Mouse (Mus musculus): ENCODE measurements at regions not wholly inside any gene's neighbourhood (a gene's known extent, or its start where the extent isn't known, plus 50 kb on each side); places are given as distances from the start of the nearest gene placed in this dataset.

- ATAC-seq (ENCODE audit: insufficient number of reproducible peaks, insufficient read depth, low FRiP score, low read depth): no peak
- H3K27me3 ChIP-seq (ENCODE audit: control insufficient read depth, insufficient read depth, low read length): no peaks in the 10 kb centered on the region
Measured at GRCm38 (mm10) chr7:95460889-95461288, 710.2 kb upstream of the Tenm4 start.

GRCm38 (mm10) chr7:95465506-95465905, 705.5 kb upstream of the Tenm4 start:
- no peak for ATAC-seq (ENCODE audit: insufficient number of reproducible peaks, insufficient read depth, low FRiP score, low read depth)
- Histone ChIP-seq H3K27me3 (ENCODE audit: control insufficient read depth, insufficient read depth, low read length) (no peaks in the 10 kb centered on the region), H3K4me1 (ENCODE audit: control insufficient read depth, insufficient read depth, low read length) (no peaks in the 10 kb centered on the region), H3K9ac (replicated peaks; ENCODE audit: low read depth, low read length) (no peak overlapping the region), H3K4me3 (ENCODE audit: low read depth, low read length) (no peak overlapping the region), H3K4me2 (replicated peaks; ENCODE audit: low read depth, low read length) (no peak overlapping the region), H3K27ac (ENCODE audit: low read length) (no peak overlapping the region), H3K36me3 (ENCODE audit: control insufficient read depth, insufficient read depth, low read length) (no peaks in the 10 kb centered on the region), H3K9me3 (ENCODE audit: control insufficient read depth, low read depth, low read length) (no peaks in the 10 kb centered on the region)
- WGBS: 87% methylated on average over 4 of the region's 4 CpGs

More at GRCm38 (mm10) chr7:95460889-95461288, 710.2 kb upstream of the Tenm4 start:
- Histone ChIP-seq H3K4me3 (ENCODE audit: low read depth, low read length) (no peak overlapping the region), H3K9me3 (ENCODE audit: control insufficient read depth, low read depth, low read length) (no peaks in the 10 kb centered on the region), H3K9ac (replicated peaks; ENCODE audit: low read depth, low read length) (no peak overlapping the region), H3K4me2 (replicated peaks; ENCODE audit: low read depth, low read length) (no peak overlapping the region), H3K36me3 (ENCODE audit: control insufficient read depth, insufficient read depth, low read length) (no peaks in the 10 kb centered on the region), H3K27ac (ENCODE audit: low read length) (no peak overlapping the region), H3K4me1 (ENCODE audit: control insufficient read depth, insufficient read depth, low read length) (no peaks in the 10 kb centered on the region)
- 86% methylated on average over 4 of the region's 4 CpGs for WGBS

- Histone ChIP-seq H3K27me3 (ENCODE audit: control insufficient read depth, insufficient read depth, low read length) (no peaks in the 10 kb centered on the region), H3K36me3 (ENCODE audit: control insufficient read depth, insufficient read depth, low read length) (no peaks in the 10 kb centered on the region), H3K4me3 (ENCODE audit: low read depth, low read length) (no peak overlapping the region), H3K9me3 (ENCODE audit: control insufficient read depth, low read depth, low read length) (no peaks in the 10 kb centered on the region), H3K9ac (replicated peaks; ENCODE audit: low read depth, low read length) (no peak overlapping the region), H3K27ac (ENCODE audit: low read length) (no peak overlapping the region), H3K4me1 (ENCODE audit: control insufficient read depth, insufficient read depth, low read length) (no peaks in the 10 kb centered on the region), H3K4me2 (replicated peaks; ENCODE audit: low read depth, low read length) (no peak overlapping the region)
- 35% methylated on average over 3 of the region's 3 CpGs for WGBS
- no peak for ATAC-seq (ENCODE audit: insufficient number of reproducible peaks, insufficient read depth, low FRiP score, low read depth)
Measured at GRCm38 (mm10) chr7:95467028-95467427, 704.0 kb upstream of the Tenm4 start.

GRCm38 (mm10) chr7:95473892-95474291, 697.2 kb upstream of the Tenm4 start:
- Histone ChIP-seq H3K27me3 (ENCODE audit: control insufficient read depth, insufficient read depth, low read length) (no peaks in the 10 kb centered on the region), H3K9ac (replicated peaks; ENCODE audit: low read depth, low read length) (no peak overlapping the region), H3K4me3 (ENCODE audit: low read depth, low read length) (no peak overlapping the region), H3K9me3 (ENCODE audit: control insufficient read depth, low read depth, low read length) (no peaks in the 10 kb centered on the region), H3K27ac (ENCODE audit: low read length) (no peak overlapping the region), H3K4me1 (ENCODE audit: control insufficient read depth, insufficient read depth, low read length) (no peaks in the 10 kb centered on the region), H3K4me2 (replicated peaks; ENCODE audit: low read depth, low read length) (no peak overlapping the region), H3K36me3 (ENCODE audit: control insufficient read depth, insufficient read depth, low read length) (no peaks in the 10 kb centered on the region)
- WGBS: 62% methylated on average over 4 of the region's 4 CpGs
- no peak for ATAC-seq (ENCODE audit: insufficient number of reproducible peaks, insufficient read depth, low FRiP score, low read depth)

- Histone ChIP-seq H3K9ac (replicated peaks; ENCODE audit: low read depth, low read length) (no peak overlapping the region), H3K4me2 (replicated peaks; ENCODE audit: low read depth, low read length) (no peak overlapping the region), H3K4me1 (ENCODE audit: control insufficient read depth, insufficient read depth, low read length) (no peaks in the 10 kb centered on the region), H3K27me3 (ENCODE audit: control insufficient read depth, insufficient read depth, low read length) (no peaks in the 10 kb centered on the region), H3K9me3 (ENCODE audit: control insufficient read depth, low read depth, low read length) (no peaks in the 10 kb centered on the region), H3K27ac (ENCODE audit: low read length) (no peak overlapping the region), H3K4me3 (ENCODE audit: low read depth, low read length) (no peak overlapping the region), H3K36me3 (ENCODE audit: control insufficient read depth, insufficient read depth, low read length) (no peaks in the 10 kb centered on the region)
- WGBS: 68% methylated on average over 5 of the region's 5 CpGs
- no peak for ATAC-seq (ENCODE audit: insufficient number of reproducible peaks, insufficient read depth, low FRiP score, low read depth)
Measured at GRCm38 (mm10) chr7:95480121-95480726, 690.8 kb upstream of the Tenm4 start.

GRCm38 (mm10) chr7:95489666-95490065, 681.4 kb upstream of the Tenm4 start:
- no peak overlapping the region for H3K4me3 ChIP-seq (ENCODE audit: low read depth, low read length)
- no peaks in the 10 kb centered on the region for H3K27me3 ChIP-seq (ENCODE audit: control insufficient read depth, insufficient read depth, low read length)
- no peak overlapping the region for H3K4me2 ChIP-seq (replicated peaks; ENCODE audit: low read depth, low read length)
- no peaks in the 10 kb centered on the region for H3K9me3 ChIP-seq (ENCODE audit: control insufficient read depth, low read depth, low read length)
- no peak for ATAC-seq (ENCODE audit: insufficient number of reproducible peaks, insufficient read depth, low FRiP score, low read depth)
- no peaks in the 10 kb centered on the region for H3K36me3 ChIP-seq (ENCODE audit: control insufficient read depth, insufficient read depth, low read length)
- no peak overlapping the region for H3K9ac ChIP-seq (replicated peaks; ENCODE audit: low read depth, low read length)
- H3K27ac ChIP-seq (ENCODE audit: low read length): no peak overlapping the region
- H3K4me1 ChIP-seq (ENCODE audit: control insufficient read depth, insufficient read depth, low read length): no peaks in the 10 kb centered on the region
- 11% methylated on average over 4 of the region's 4 CpGs for WGBS

- no peak overlapping the region for H3K4me2 ChIP-seq (replicated peaks; ENCODE audit: low read depth, low read length)
- ATAC-seq (ENCODE audit: insufficient number of reproducible peaks, insufficient read depth, low FRiP score, low read depth): no peak
- no peaks in the 10 kb centered on the region for H3K4me1 ChIP-seq (ENCODE audit: control insufficient read depth, insufficient read depth, low read length)
- no peak overlapping the region for H3K27ac ChIP-seq (ENCODE audit: low read length)
- H3K36me3 ChIP-seq (ENCODE audit: control insufficient read depth, insufficient read depth, low read length): no peaks in the 10 kb centered on the region
- no peak overlapping the region for H3K4me3 ChIP-seq (ENCODE audit: low read depth, low read length)
- H3K9me3 ChIP-seq (ENCODE audit: control insufficient read depth, low read depth, low read length): no peaks in the 10 kb centered on the region
- no peaks in the 10 kb centered on the region for H3K27me3 ChIP-seq (ENCODE audit: control insufficient read depth, insufficient read depth, low read length)
- no peak overlapping the region for H3K9ac ChIP-seq (replicated peaks; ENCODE audit: low read depth, low read length)
- WGBS: 63% methylated on average over 1 of the region's 1 CpGs
Measured at GRCm38 (mm10) chr7:95494793-95495192, 676.3 kb upstream of the Tenm4 start.

- no peak overlapping the region for H3K27ac ChIP-seq (ENCODE audit: low read length)
- no peak overlapping the region for H3K4me3 ChIP-seq (ENCODE audit: low read depth, low read length)
- H3K4me1 ChIP-seq (ENCODE audit: control insufficient read depth, insufficient read depth, low read length): no peaks in the 10 kb centered on the region
- no peak overlapping the region for H3K4me2 ChIP-seq (replicated peaks; ENCODE audit: low read depth, low read length)
- no peak for ATAC-seq (ENCODE audit: insufficient number of reproducible peaks, insufficient read depth, low FRiP score, low read depth)
- H3K9ac ChIP-seq (replicated peaks; ENCODE audit: low read depth, low read length): no peak overlapping the region
- no peaks in the 10 kb centered on the region for H3K27me3 ChIP-seq (ENCODE audit: control insufficient read depth, insufficient read depth, low read length)
- no peaks in the 10 kb centered on the region for H3K36me3 ChIP-seq (ENCODE audit: control insufficient read depth, insufficient read depth, low read length)
- no peaks in the 10 kb centered on the region for H3K9me3 ChIP-seq (ENCODE audit: control insufficient read depth, low read depth, low read length)
- WGBS: 34% methylated on average over 6 of the region's 6 CpGs
Measured at GRCm38 (mm10) chr7:95502959-95503358, 668.1 kb upstream of the Tenm4 start.

GRCm38 (mm10) chr7:95547256-95547655, 623.8 kb upstream of the Tenm4 start:
- no peak overlapping the region for H3K4me2 ChIP-seq (replicated peaks; ENCODE audit: low read depth, low read length)
- H3K9me3 ChIP-seq (ENCODE audit: control insufficient read depth, low read depth, low read length): no peaks in the 10 kb centered on the region
- H3K36me3 ChIP-seq (ENCODE audit: control insufficient read depth, insufficient read depth, low read length): no peaks in the 10 kb centered on the region
- WGBS: 80% methylated on average over 3 of the region's 3 CpGs
- ATAC-seq (ENCODE audit: insufficient number of reproducible peaks, insufficient read depth, low FRiP score, low read depth): no peak
- H3K4me1 ChIP-seq (ENCODE audit: control insufficient read depth, insufficient read depth, low read length): no peaks in the 10 kb centered on the region
- no peaks in the 10 kb centered on the region for H3K27me3 ChIP-seq (ENCODE audit: control insufficient read depth, insufficient read depth, low read length)
- no peak overlapping the region for H3K4me3 ChIP-seq (ENCODE audit: low read depth, low read length)
- no peak overlapping the region for H3K9ac ChIP-seq (replicated peaks; ENCODE audit: low read depth, low read length)
- H3K27ac ChIP-seq (ENCODE audit: low read length): no peak overlapping the region
